Mouse (Mus musculus) heart, embryonic 12.5 days (tissue): ENCODE data around the gene Tti1. TPM values are rescaled to one million over a fixed set of nuclear protein-coding genes. Genes with fewer than 3 reads are reported as not detected.

Experiments
- ATAC-seq: fragments of 200-750 bp; cut with Nextera tagmentation; 2 replicates; pipeline ENCODE4 v1.8.0; 2017; ENCODE audit warnings: moderate TSS enrichment, moderate library complexity; ENCODE audit not compliant: insufficient number of reproducible peaks, low FRiP score
- H3K27ac ChIP-seq: fragments of 300-500 bp; sonication (generic); 2 replicates; pipeline ENCODE4 v1.5.1; 2016; ENCODE audit warnings: mild to moderate bottlenecking, moderate library complexity; ENCODE audit not compliant: poor library complexity, severe bottlenecking
- H3K27me3 ChIP-seq: fragments of 300-500 bp; sonication (generic); replicated peaks from 2 replicates; pipeline ENCODE4 v1.6.1; 2016; ENCODE audit warnings: mild to moderate bottlenecking, moderate library complexity
- H3K36me3 ChIP-seq: fragments of 300-500 bp; sonication (generic); 2 replicates; pipeline ENCODE4 v1.6.1; 2016; ENCODE audit warnings: mild to moderate bottlenecking, moderate library complexity
- H3K4me1 ChIP-seq: fragments of 300-500 bp; sonication (generic); replicated peaks from 2 replicates; pipeline ENCODE4 v1.6.1; 2016; ENCODE audit warnings: mild to moderate bottlenecking
- H3K4me2 ChIP-seq: fragments of 300-500 bp; sonication (generic); 2 replicates; pipeline ENCODE4 v1.6.1; 2016; ENCODE audit warnings: mild to moderate bottlenecking, moderate library complexity
- H3K4me3 ChIP-seq: fragments of 300-500 bp; sonication (generic); 2 replicates; pipeline ENCODE4 v1.5.1; 2016; ENCODE audit warnings: mild to moderate bottlenecking
- H3K9ac ChIP-seq: fragments of 300-500 bp; sonication (generic); 2 replicates; pipeline ENCODE4 v1.6.1; 2016; ENCODE audit warnings: mild to moderate bottlenecking, moderate library complexity
- H3K9me3 ChIP-seq: fragments of 300-500 bp; sonication (generic); replicated peaks from 2 replicates; pipeline ENCODE4 v1.6.1; 2016; ENCODE audit warnings: mild to moderate bottlenecking, moderate library complexity
- WGBS: fragments of 180-500 bp; shearing (Covaris S2); methylation state at CpG from one replicate; pipeline ENCODE4 v1.1.7; 2016; 5-methylcytosine and 5-hydroxymethylcytosine counted together
- polyA plus RNA-seq: library from polyadenylated mRNA; unstranded; fragments of >200 nt; fragmentation: Nextera tagmentation; extraction: Ambion mirVana; gene quantifications from 2 replicates; pipeline ENCODE4 v1.2.1, GENCODE M21; 2016

Tti1 gene
- polyA plus RNA-seq, 1 experiment from 2014 or later: 28.1 TPM

DNA sequence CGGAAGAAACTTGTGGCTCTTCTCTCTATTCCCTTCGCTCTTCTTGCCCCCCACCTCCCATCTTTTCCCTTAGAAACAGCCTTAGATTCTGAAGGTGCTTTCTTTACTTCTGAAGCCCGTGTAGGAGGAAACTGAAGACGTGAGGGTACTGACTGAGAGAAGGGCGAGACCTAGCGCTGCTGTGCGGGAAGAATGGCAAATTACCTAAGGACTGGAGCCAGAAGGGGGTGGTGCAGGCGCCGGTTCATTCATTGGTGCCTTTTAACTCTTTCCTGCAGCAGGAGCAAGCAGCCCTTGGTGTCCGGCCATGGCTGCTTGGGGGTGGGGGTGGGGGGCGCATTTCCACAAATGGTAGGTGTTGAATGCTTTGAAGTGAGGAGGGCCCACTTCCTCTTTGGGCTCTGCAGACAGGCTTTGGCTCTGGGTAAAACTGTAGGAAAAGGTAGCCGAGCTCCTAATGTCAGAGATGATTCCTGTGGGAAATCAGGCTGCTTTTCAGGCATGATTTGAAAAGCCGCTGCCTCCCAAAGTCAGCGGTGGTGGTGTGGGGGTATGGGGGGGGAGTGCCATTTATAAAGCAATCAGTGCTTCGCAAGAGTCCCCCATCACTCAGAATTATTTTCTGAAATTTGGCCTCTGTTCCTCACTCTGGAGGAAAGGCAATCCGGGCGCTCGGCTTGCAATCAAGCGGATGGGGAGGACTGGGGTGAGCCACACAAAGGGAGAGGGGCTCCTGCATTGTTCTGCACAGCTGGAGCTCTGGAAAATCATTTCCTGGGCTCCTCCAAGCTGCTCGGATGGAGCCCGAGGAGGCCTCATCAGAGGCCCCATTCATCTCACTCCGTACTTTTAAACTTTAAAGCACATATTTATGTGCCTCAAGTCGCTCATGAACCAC lies 53.4 kb downstream of the Tti1 start:
- Histone ChIP-seq H3K9ac (no peak overlapping the region), H3K27ac (no peak overlapping the region), H3K9me3 (no peaks in the 10 kb centered on the region), H3K27me3 (peaks cover 32% of the 10 kb centered on the region), H3K36me3 (no peaks in the 10 kb centered on the region), H3K4me3 (no peak overlapping the region), H3K4me1 (peaks cover 15% of the 10 kb centered on the region), H3K4me2 (peak overlapping the region; percentile 35)
- WGBS: 3% methylated on average over 23 of the region's 23 CpGs
- no peak for ATAC-seq

DNA sequence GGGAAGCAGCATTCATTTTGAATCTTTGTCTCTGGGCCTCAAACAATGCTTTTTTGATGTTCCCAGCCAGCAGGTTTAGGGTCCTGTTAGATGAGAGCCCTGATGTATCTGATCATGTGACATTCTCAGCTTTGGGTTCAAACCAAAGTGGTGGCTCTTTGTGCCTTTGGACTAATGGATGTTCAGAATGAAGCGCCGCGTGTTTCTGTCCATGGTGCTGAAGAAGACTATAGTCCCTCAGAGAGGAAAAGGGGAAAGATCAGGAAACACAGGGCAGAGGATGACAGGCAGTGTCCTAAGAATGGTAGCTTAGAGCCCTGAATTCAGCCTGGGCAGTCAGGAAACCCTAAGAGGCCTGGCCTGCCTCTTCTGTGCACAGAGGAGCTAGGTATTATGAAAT lies 57.6 kb downstream of the Tti1 start:
- 0% methylated on average over 3 of the region's 3 CpGs for WGBS
- H3K27ac ChIP-seq: no peak overlapping the region
- no peak overlapping the region for H3K4me3 ChIP-seq
- H3K9ac ChIP-seq: no peak overlapping the region
- H3K9me3 ChIP-seq: no peaks in the 10 kb centered on the region
- ATAC-seq: no peak
- no peak overlapping the region for H3K4me2 ChIP-seq
- peaks cover 12% of the 10 kb centered on the region; the same call in 1 of the 2 replicates for H3K4me1 ChIP-seq
- H3K36me3 ChIP-seq: no peaks in the 10 kb centered on the region
- H3K27me3 ChIP-seq: peaks cover 28% of the 10 kb centered on the region

DNA sequence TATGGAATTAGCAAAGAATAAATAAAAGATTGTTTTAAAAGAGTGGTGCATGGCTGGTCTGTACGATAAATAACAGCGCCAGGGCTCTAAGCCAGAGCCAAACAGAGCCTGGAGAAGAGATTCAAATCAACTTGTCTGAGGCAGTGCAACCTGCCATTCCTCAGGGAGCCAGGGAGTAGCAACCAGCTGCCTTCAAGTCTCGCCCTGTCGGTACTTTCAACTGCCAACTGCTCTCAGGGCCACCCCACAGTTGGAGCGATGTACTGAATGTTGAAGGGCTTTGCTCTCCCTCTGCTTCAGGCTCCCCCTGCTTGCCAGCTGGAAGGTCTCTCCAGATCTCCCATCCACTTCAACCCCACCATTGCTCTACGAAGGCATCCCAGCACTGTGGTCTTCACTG lies 58.1 kb downstream of the Tti1 start:
- Histone ChIP-seq H3K4me2 (no peak overlapping the region), H3K4me1 (peaks cover 7% of the 10 kb centered on the region; the same call in 1 of the 2 replicates), H3K9ac (no peak overlapping the region), H3K36me3 (no peaks in the 10 kb centered on the region), H3K4me3 (no peak overlapping the region), H3K27me3 (peaks cover 23% of the 10 kb centered on the region), H3K9me3 (no peaks in the 10 kb centered on the region), H3K27ac (no peak overlapping the region)
- no peak for ATAC-seq
- 56% methylated on average over 6 of the region's 6 CpGs for WGBS

DNA sequence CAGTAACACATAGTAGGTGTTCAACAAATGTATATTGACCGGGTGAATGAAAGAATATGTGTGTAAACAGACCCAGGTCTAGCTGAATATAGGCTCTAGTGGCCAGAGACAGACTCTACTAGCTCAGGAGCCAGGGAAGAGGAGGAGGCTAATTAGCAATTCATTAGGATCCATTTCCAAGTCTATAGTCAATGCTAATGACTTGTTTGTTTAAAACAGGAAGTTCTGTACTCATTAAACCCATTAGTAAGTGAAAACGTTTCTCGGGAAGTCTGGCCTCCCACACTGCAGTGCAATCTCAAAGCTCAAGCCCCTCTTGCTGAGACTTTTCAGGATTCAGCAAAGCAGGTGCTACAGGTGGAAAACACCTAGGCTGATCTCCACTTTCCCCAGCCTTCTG lies 60.4 kb downstream of the Tti1 start:
- no peak overlapping the region for H3K27ac ChIP-seq
- no peak overlapping the region for H3K4me3 ChIP-seq
- 19% methylated on average over 3 of the region's 3 CpGs for WGBS
- 0 out of 2 replicates have a peak, but pooled peaks cover 13% of the 10 kb centered on the region for H3K27me3 ChIP-seq
- H3K4me1 ChIP-seq: no peaks in the 10 kb centered on the region
- no peak for ATAC-seq
- no peak overlapping the region for H3K4me2 ChIP-seq
- no peaks in the 10 kb centered on the region for H3K9me3 ChIP-seq
- H3K9ac ChIP-seq: no peak overlapping the region
- H3K36me3 ChIP-seq: no peaks in the 10 kb centered on the region

DNA sequence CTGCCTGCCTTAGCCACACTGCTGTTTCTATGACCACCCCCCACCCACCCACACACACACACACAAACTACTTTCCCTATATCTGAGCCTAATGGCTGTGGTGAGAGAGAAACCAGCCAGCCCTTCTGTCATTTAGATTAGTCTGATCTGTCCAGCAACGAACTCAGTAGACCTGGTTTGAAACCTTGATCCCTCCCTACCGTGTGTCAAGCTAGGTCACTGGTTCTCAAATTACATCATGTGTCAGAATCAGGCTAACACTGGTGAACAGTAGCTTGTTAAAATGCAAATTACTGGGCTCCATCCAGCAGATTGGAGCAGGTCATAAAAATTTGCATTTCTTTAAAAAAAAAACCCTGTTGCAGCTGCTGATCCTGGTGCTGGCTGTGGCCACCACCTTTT lies 70.5 kb downstream of the Tti1 start:
- WGBS: 12% methylated on average over 2 of the region's 2 CpGs
- no peaks in the 10 kb centered on the region for H3K27me3 ChIP-seq
- no peak overlapping the region for H3K4me2 ChIP-seq
- H3K36me3 ChIP-seq: no peaks in the 10 kb centered on the region
- no peak overlapping the region for H3K27ac ChIP-seq
- peaks cover 3% of the 10 kb centered on the region; the same call in 1 of the 2 replicates for H3K9me3 ChIP-seq
- ATAC-seq: no peak
- H3K4me1 ChIP-seq: no peaks in the 10 kb centered on the region
- no peak overlapping the region for H3K9ac ChIP-seq
- H3K4me3 ChIP-seq: no peak overlapping the region

DNA sequence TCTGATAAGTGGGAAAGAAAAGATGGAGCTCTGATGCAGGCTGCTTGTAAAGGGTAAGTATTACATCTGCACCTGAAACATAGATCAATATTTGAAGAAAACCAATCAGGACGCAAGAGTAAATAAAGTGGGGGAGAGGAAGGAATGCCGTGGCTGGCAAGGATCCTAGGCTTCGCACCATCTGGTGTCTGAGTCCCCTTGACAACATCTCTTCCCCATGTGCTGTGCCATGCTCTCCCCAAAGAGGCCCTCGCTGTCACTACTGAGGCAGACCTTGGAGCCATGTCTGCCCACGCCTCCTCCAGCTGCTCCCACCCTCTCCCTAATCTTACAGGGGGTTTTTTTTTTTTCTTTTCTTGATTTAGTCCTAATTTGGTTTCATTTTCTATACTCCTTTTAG lies 74.3 kb downstream of the Tti1 start:
- Histone ChIP-seq H3K9ac (no peak overlapping the region), H3K36me3 (no peaks in the 10 kb centered on the region), H3K4me1 (no peaks in the 10 kb centered on the region), H3K4me2 (no peak overlapping the region), H3K27ac (no peak overlapping the region), H3K27me3 (no peaks in the 10 kb centered on the region), H3K4me3 (no peak overlapping the region), H3K9me3 (peaks cover 3% of the 10 kb centered on the region; the same call in 1 of the 2 replicates)
- WGBS: 75% methylated on average over 5 of the region's 5 CpGs
- ATAC-seq: no peak

DNA sequence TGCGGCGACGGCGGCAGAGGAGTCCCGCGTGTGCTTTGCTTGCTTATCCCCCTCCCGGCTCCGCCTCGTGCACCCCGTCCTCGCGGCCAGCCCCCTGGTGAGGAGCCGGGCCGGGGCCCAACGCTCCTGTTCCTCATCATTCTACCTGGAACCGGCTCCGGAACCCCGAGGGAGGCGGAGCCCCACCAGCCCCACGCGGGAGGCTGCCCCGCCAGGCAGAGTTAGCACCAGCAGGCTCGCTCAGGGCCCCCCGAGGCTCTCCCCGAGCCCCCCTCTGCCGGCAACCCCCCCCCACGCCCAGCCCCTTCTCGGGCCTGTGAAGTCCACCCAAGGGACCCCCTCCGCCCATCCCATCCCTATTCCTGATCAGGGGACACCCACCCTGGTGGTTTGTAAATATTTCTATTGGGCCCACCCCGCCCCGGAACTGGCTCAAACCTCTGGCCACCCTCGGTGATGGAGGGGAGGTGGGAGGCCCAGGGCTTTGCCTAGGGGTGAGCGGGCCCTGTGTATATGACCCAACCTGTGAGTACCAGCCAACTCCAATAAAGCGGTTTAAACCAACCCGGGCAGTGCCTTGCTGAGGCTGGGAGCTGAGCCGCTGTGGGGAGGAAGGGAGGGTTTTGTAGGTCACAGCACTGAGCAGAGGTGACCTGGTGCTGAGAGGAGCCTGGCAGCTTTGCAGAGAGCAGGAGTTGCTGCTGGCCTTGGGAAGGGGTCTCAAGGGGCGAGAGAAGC lies 83.9 kb downstream of the Tti1 start:
- Histone ChIP-seq H3K4me3 (peak overlapping the region; percentile 62), H3K27ac (no peak overlapping the region), H3K4me2 (peak overlapping the region; percentile 99), H3K27me3 (peaks cover 39% of the 10 kb centered on the region), H3K9me3 (no peaks in the 10 kb centered on the region), H3K4me1 (peaks cover 21% of the 10 kb centered on the region), H3K9ac (peak overlapping the region; percentile 75), H3K36me3 (no peaks in the 10 kb centered on the region)
- 10% methylated on average over 37 of the region's 37 CpGs for WGBS
- no peak; the same call in 1 of the 2 replicates for ATAC-seq

DNA sequence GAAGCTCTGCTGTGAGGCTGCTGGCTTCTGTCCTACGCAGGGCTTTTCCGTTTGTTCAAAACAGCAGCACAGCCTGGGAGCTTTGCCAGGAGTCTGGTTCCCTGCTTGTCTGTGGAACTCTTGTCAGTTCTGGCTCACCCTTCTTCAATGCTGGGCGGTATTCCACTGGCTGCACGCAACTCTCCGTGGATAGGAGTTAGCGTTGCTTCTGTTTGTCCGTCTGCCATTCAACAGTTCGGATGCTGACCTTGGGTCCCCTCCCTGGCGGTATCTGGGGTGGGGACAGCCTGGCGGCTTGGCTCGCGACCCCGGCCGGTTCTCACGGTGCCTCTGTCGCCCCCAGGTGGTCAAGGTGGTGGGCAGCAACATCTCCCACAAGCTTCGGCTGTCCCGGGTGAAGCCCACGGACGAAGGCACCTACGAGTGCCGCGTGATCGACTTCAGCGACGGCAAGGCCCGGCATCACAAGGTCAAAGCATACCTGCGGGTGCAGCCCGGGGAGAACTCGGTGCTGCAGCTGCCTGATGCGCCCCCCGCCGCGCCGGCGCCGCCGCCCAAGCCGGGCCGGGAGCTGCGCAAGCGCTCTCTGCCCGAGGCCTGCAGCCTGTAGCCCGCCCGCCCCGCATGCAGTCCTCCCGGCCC lies 84.6 kb downstream of the Tti1 start:
- Histone ChIP-seq H3K9me3 (no peaks in the 10 kb centered on the region), H3K4me2 (peak overlapping the region; percentile 99), H3K4me1 (peaks cover 21% of the 10 kb centered on the region), H3K9ac (peak overlapping the region; percentile 75), H3K27me3 (peaks cover 46% of the 10 kb centered on the region), H3K36me3 (no peaks in the 10 kb centered on the region), H3K27ac (0 out of 2 replicates have a peak overlapping the region, but pooled peaks have one; percentile 0), H3K4me3 (peak overlapping the region; percentile 62)
- ATAC-seq: peak; percentile 72
- WGBS: under 1% methylated on average over 46 of the region's 47 CpGs

DNA sequence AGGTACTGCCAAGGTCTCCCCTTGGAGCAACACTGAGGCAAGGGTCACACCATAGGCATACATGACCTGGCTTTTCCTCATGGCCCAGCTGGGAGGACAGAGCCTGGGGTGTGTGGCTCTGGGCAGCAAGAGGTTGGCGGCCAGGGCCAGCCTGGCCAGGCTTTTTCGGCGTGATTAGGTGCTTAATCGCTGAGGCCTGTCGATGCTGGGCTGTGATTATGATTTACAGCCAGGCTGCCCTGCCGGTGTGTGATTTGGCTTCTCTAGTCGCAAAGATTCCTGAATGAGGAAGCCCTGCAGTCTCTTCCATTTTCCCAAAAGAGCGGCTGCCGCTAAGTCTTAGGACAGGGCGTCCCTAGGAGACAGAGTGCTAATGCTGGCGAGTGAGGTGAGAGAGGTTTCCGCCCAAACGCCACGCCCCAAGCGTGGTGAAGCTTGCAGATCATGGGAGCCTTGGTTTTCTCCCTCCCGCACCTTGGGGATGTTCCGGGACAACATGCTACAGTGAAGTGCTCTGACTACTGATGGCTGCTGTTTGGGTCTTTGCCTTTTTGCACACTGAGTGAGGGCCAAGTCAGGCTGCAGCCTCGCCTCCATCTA lies 87.5 kb downstream of the Tti1 start:
- H3K9ac ChIP-seq: peak overlapping the region; percentile 48; the same call in 1 of the 2 replicates
- no peak overlapping the region for H3K27ac ChIP-seq
- peak overlapping the region; percentile 26 for H3K4me3 ChIP-seq
- H3K9me3 ChIP-seq: 0 out of 2 replicates have a peak, but pooled peaks cover 3% of the 10 kb centered on the region
- peak overlapping the region; percentile 60 for H3K4me2 ChIP-seq
- peaks cover 68% of the 10 kb centered on the region for H3K27me3 ChIP-seq
- ATAC-seq: no peak
- H3K4me1 ChIP-seq: peaks cover 23% of the 10 kb centered on the region
- no peaks in the 10 kb centered on the region for H3K36me3 ChIP-seq
- 6% methylated on average over 18 of the region's 18 CpGs for WGBS

DNA sequence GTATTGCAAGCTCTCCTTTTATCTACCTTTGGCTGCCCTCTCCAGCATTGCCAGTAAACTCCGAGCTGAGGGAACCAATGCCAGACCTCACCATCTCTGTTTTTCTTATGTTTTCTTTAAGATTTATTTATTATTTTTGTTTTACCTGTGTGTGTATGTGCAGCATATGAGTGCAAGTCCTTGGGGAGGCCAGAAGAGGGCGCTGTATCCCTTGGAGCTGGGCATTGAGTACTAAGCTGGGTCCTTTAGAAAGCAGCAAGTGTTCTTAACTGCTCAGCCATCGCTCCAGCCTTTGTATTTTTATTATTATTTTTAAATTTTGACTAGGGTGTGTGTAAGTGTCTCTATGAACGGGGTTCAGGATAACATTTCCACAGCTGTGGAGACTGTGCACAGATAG lies 91.6 kb downstream of the Tti1 start:
- 77% methylated on average over 4 of the region's 4 CpGs for WGBS
- Histone ChIP-seq H3K27ac (no peak overlapping the region), H3K4me1 (peaks cover 13% of the 10 kb centered on the region), H3K9me3 (0 out of 2 replicates have a peak, but pooled peaks cover 3% of the 10 kb centered on the region), H3K4me3 (no peak overlapping the region), H3K9ac (no peak overlapping the region), H3K4me2 (no peak overlapping the region), H3K27me3 (peaks cover 66% of the 10 kb centered on the region), H3K36me3 (no peaks in the 10 kb centered on the region)
- ATAC-seq: no peak
